Mouse (Mus musculus): ENCODE measurements around the gene Taf10. TPM values are rescaled to one million over a fixed set of nuclear protein-coding genes. Genes with fewer than 3 reads are reported as not detected.
"Not testable (repeated sequence)": the region's sequence is repeated elsewhere in the genome, so short reads cannot be mapped to it uniquely, and the experiment has no call there.

Gene Taf10
- polyA plus RNA-seq, 1 experiment from 2014 or later: 105 TPM

GRCm38 (mm10) chr7:105762517-105763270, 18.5 kb upstream of the Taf10 start:
- Histone ChIP-seq H3K4me2 (ENCODE audit: low read depth, low read length) (peak overlapping the region; percentile 40), H3K9me3 (ENCODE audit: control insufficient read depth, low read length) (no peaks in the 10 kb centered on the region), H3K27ac (ENCODE audit: low read length) (no peak overlapping the region), H3K27me3 (ENCODE audit: control insufficient read depth, insufficient read depth, low read depth, low read length) (no peaks in the 10 kb centered on the region), H3K4me1 (replicated peaks; ENCODE audit: control insufficient read depth, insufficient read depth, low read length) (peaks cover 4% of the 10 kb centered on the region; the same call in 1 of the 2 replicates), H3K9ac (ENCODE audit: low read length) (no peak overlapping the region), H3K36me3 (ENCODE audit: control insufficient read depth, insufficient read depth, low read length) (peaks cover 47% of the 10 kb centered on the region), H3K4me3 (ENCODE audit: low read length) (peak overlapping the region; percentile 16; the same call in 1 of the 2 replicates)
- 55% methylated on average over 55 of the region's 55 CpGs for whole genome bisulfite sequencing
- ATAC-seq (ENCODE audit: low read depth): peak; percentile 18; the same call in 1 of the 2 replicates

DNA sequence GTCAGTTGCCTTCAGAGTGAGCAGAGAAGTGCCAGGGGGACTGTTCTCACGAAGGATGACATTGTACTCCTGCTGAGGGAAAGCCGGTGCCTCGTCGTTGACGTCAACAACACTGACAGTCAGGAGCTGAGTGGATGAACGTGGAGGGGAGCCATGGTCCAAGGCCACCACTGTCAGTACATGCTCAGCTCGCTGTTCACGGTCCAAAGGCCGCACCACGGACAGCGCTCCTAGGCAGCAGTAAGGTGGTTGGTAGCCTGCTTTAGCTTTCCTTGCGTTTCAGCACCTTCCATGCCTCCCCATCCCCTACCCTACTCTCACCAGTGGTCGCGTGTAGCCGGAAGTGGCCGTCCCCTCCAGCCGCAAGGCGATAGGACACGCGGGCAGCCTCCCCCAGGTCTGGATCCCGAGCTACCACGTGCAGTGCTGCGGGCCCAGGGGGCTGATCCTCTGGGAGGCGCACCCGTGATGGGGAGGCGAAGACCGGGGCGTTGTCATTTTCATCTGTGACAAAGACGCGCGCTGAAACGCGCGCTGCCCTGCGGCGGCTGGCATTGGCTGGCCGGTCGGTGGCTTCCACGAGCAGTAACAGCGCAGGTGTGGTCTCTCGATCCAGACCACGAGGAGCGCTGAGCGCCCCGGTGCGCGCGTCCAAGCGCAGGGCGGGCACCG, 17.8 kb upstream of the Taf10 start:
- H3K4me2 ChIP-seq (ENCODE audit: low read depth, low read length): peak overlapping the region; percentile 40
- no peaks in the 10 kb centered on the region for H3K4me1 ChIP-seq (replicated peaks; ENCODE audit: control insufficient read depth, insufficient read depth, low read length)
- H3K27ac ChIP-seq (ENCODE audit: low read length): no peak overlapping the region
- no peaks in the 10 kb centered on the region for H3K9me3 ChIP-seq (ENCODE audit: control insufficient read depth, low read length)
- H3K9ac ChIP-seq (ENCODE audit: low read length): no peak overlapping the region
- H3K36me3 ChIP-seq (ENCODE audit: control insufficient read depth, insufficient read depth, low read length): peaks cover 52% of the 10 kb centered on the region
- H3K4me3 ChIP-seq (ENCODE audit: low read length): peak overlapping the region; percentile 16; the same call in 1 of the 2 replicates
- ATAC-seq (ENCODE audit: low read depth): peak; percentile 12
- no peaks in the 10 kb centered on the region for H3K27me3 ChIP-seq (ENCODE audit: control insufficient read depth, insufficient read depth, low read depth, low read length)
- 48% methylated on average over 51 of the region's 51 CpGs for WGBS

- WGBS: 86% methylated on average over 10 of the region's 10 CpGs
- no peaks in the 10 kb centered on the region for H3K9me3 ChIP-seq (ENCODE audit: control insufficient read depth, low read length)
- H3K4me2 ChIP-seq (ENCODE audit: low read depth, low read length): no peak overlapping the region
- H3K36me3 ChIP-seq (ENCODE audit: control insufficient read depth, insufficient read depth, low read length): peaks cover 16% of the 10 kb centered on the region
- no peak overlapping the region for H3K27ac ChIP-seq (ENCODE audit: low read length)
- no peak for ATAC-seq (ENCODE audit: low read depth)
- H3K4me3 ChIP-seq (ENCODE audit: low read length): no peak overlapping the region
- H3K9ac ChIP-seq (ENCODE audit: low read length): no peak overlapping the region
- H3K27me3 ChIP-seq (ENCODE audit: control insufficient read depth, insufficient read depth, low read depth, low read length): no peaks in the 10 kb centered on the region
- peaks cover 6% of the 10 kb centered on the region; the same call in 1 of the 2 replicates for H3K4me1 ChIP-seq (replicated peaks; ENCODE audit: control insufficient read depth, insufficient read depth, low read length)
Observed at GRCm38 (mm10) chr7:105753281-105753680, 9.1 kb upstream of the Taf10 start.

- Histone ChIP-seq H3K4me3 (ENCODE audit: low read length) (no peak overlapping the region), H3K9me3 (ENCODE audit: control insufficient read depth, low read length) (no peaks in the 10 kb centered on the region), H3K27ac (ENCODE audit: low read length) (no peak overlapping the region), H3K27me3 (ENCODE audit: control insufficient read depth, insufficient read depth, low read depth, low read length) (no peaks in the 10 kb centered on the region), H3K36me3 (ENCODE audit: control insufficient read depth, insufficient read depth, low read length) (peaks cover 11% of the 10 kb centered on the region), H3K4me2 (ENCODE audit: low read depth, low read length) (no peak overlapping the region), H3K9ac (ENCODE audit: low read length) (no peak overlapping the region), H3K4me1 (replicated peaks; ENCODE audit: control insufficient read depth, insufficient read depth, low read length) (peaks cover 6% of the 10 kb centered on the region; the same call in 1 of the 2 replicates)
- 0 out of 2 replicates have a peak, but pooled peaks have one; percentile 16 for ATAC-seq (ENCODE audit: low read depth)
- 95% methylated on average over 2 of the region's 2 CpGs for WGBS
Observed at GRCm38 (mm10) chr7:105752716-105753115, 8.6 kb upstream of the Taf10 start.

GRCm38 (mm10) chr7:105751491-105752433, 7.6 kb upstream of the Taf10 start, which contains the start of gene Tpp1:
Tpp1 (minus strand) TSS chr7:105752235.
- Histone ChIP-seq H3K27ac (ENCODE audit: low read length) (peak within 1 kb of the TSS; percentile 38; the same call in 1 of the 2 replicates), H3K9ac (ENCODE audit: low read length) (peak within 1 kb of the TSS; percentile 83), H3K9me3 (ENCODE audit: control insufficient read depth, low read length) (no peaks in the 10 kb centered on the region), H3K4me2 (ENCODE audit: low read depth, low read length) (peak within 1 kb of the TSS; percentile 87), H3K27me3 (ENCODE audit: control insufficient read depth, insufficient read depth, low read depth, low read length) (no peaks in the 10 kb centered on the region), H3K4me1 (replicated peaks; ENCODE audit: control insufficient read depth, insufficient read depth, low read length) (peaks cover 6% of the 10 kb centered on the region; the same call in 1 of the 2 replicates), H3K36me3 (ENCODE audit: control insufficient read depth, insufficient read depth, low read length) (peaks cover 6% of the 10 kb centered on the region; the same call in 1 of the 2 replicates), H3K4me3 (ENCODE audit: low read length) (peak within 1 kb of the TSS; percentile 73)
- 16% methylated on average over 20 of the region's 20 CpGs for WGBS
- ATAC-seq (ENCODE audit: low read depth): peak; percentile 95

DNA sequence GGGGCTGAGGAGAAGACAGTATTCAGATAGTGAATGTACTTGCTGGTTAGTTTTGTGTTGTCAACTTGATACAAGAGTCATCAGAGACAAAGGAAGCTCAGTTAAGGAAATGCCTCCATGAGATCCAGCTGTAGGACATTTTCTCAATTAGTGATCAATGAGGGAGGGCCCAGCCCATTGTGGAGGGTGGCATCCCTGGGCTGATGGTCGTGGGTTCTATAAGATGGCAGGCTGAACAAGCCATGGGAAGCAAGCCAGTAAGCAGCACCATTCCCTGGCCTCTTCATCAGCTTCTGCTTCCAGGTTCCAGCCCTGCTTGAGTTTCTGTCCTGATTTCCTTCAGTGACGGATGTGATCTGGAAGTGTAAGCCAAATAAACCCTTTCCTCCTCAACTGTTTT, 3.6 kb upstream of the Taf10 start:
- H3K27ac ChIP-seq (ENCODE audit: low read length): no peak overlapping the region
- H3K9me3 ChIP-seq (ENCODE audit: control insufficient read depth, low read length): no peaks in the 10 kb centered on the region
- peaks cover 5% of the 10 kb centered on the region for H3K36me3 ChIP-seq (ENCODE audit: control insufficient read depth, insufficient read depth, low read length)
- H3K4me3 ChIP-seq (ENCODE audit: low read length): no peak overlapping the region
- 70% methylated on average over 2 of the region's 2 CpGs for WGBS
- H3K27me3 ChIP-seq (ENCODE audit: control insufficient read depth, insufficient read depth, low read depth, low read length): no peaks in the 10 kb centered on the region
- ATAC-seq (ENCODE audit: low read depth): no peak
- H3K4me2 ChIP-seq (ENCODE audit: low read depth, low read length): no peak overlapping the region
- H3K9ac ChIP-seq (ENCODE audit: low read length): no peak overlapping the region
- peaks cover 13% of the 10 kb centered on the region for H3K4me1 ChIP-seq (replicated peaks; ENCODE audit: control insufficient read depth, insufficient read depth, low read length)

GRCm38 (mm10) chr7:105743246-105743925, 775 bp downstream of the Taf10 start:
- Histone ChIP-seq H3K9ac (ENCODE audit: low read length) (peak overlapping the region; percentile 83), H3K4me1 (replicated peaks; ENCODE audit: control insufficient read depth, insufficient read depth, low read length) (peaks cover 18% of the 10 kb centered on the region), H3K4me3 (ENCODE audit: low read length) (peak overlapping the region; percentile 74), H3K36me3 (ENCODE audit: control insufficient read depth, insufficient read depth, low read length) (peaks cover 24% of the 10 kb centered on the region), H3K4me2 (ENCODE audit: low read depth, low read length) (peak overlapping the region; percentile 89), H3K27ac (ENCODE audit: low read length) (peak overlapping the region; percentile 66)
- H3K27me3 ChIP-seq (ENCODE audit: control insufficient read depth, insufficient read depth, low read depth, low read length); ATAC-seq (ENCODE audit: low read depth); H3K9me3 ChIP-seq (ENCODE audit: control insufficient read depth, low read length): not testable (repeated sequence)
- WGBS: 29% methylated on average over 20 of the region's 20 CpGs

GRCm38 (mm10) chr7:105742539-105743215, 1.5 kb downstream of the Taf10 start:
- Histone ChIP-seq H3K4me1 (replicated peaks; ENCODE audit: control insufficient read depth, insufficient read depth, low read length) (peaks cover 24% of the 10 kb centered on the region), H3K36me3 (ENCODE audit: control insufficient read depth, insufficient read depth, low read length) (peaks cover 24% of the 10 kb centered on the region)
- not testable (repeated sequence) for H3K27ac ChIP-seq (ENCODE audit: low read length); ATAC-seq (ENCODE audit: low read depth); H3K9ac ChIP-seq (ENCODE audit: low read length); H3K9me3 ChIP-seq (ENCODE audit: control insufficient read depth, low read length); H3K4me3 ChIP-seq (ENCODE audit: low read length); H3K27me3 ChIP-seq (ENCODE audit: control insufficient read depth, insufficient read depth, low read depth, low read length); H3K4me2 ChIP-seq (ENCODE audit: low read depth, low read length)
- WGBS: 73% methylated on average over 7 of the region's 7 CpGs

Measured in lung, embryonic 16.5 days (tissue).